Comparison of ENCODE assay signal across 9 mouse cellular contexts in the genomic region with DNA sequence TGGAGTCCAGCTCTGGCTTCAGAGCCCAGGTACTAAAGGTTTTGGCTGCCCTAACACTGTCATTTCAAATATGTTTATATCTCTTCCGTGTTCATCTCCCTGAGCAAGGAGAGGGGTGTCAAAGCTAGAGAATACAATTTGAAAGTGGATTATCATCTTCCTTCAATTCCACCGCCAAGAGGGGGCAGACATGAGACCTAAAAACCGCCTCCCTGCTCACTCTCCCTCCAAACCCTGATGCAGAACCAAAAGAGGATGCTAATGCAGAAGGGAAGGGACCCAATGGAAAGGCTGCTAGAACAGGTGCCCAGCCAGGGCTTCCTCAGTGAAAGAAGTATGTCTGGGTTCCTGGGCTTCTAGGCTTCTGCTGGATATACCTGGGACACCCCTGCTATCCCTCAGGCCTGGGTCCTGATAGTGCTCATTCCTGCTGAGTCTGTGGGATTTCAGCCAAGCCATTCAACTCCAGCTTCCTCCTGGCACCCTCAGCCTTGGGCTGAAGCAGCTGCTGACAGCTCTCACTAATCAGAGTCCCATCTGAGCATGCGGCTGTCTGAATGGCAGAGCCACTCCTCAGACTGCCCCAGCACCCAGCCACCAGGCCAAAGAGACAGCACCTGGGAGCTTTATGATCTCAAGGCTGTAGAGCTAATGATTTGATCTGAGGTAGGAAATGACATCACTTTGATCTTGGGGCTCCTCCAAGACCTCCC. TPM values are rescaled to one million over a fixed set of nuclear protein-coding genes. Genes with fewer than 3 reads are reported as not detected.
DNase-seq lines count a peak whose midpoint lies in the region; ATAC-seq lines count a peak whose summit lies in the region.
"Had no signal": no experiment of that assay in that cellular context is flagged by ENCODE, and none has a peak within 500 bp of the region (broad histone marks: within the 10 kb centered on the region; RNA-seq: fewer than 3 reads in every experiment).

No protein-coding gene starts in this region.

- WGBS in forebrain, embryonic 14.5 days = 28% methylated on average over 4 of the region's 4 CpGs
- 23% methylated on average over 4 of the region's 4 CpGs for WGBS in forebrain, embryonic 16.5 days

- peaks cover 13% of the 10 kb centered on the region for H3K36me3 ChIP-seq in forebrain, embryonic 14.5 days (ENCODE audit: control insufficient read depth, insufficient read depth, low read length)
- H3K36me3 ChIP-seq in forebrain, embryonic 16.5 days (ENCODE audit: control insufficient read depth, insufficient read depth) = 0 out of 2 replicates have a peak, but pooled peaks cover 2% of the 10 kb centered on the region
- H3K36me3 ChIP-seq: liver, embryonic 13.5 days had no signal

- no peak overlapping the region for H3K27ac ChIP-seq in forebrain, embryonic 14.5 days (ENCODE audit: low read depth, low read length)
- no peak overlapping the region; the same call in 1 of the 2 replicates for H3K27ac ChIP-seq in forebrain, embryonic 16.5 days (ENCODE audit: low read length)
- H3K27ac ChIP-seq: liver, embryonic 13.5 days had no signal

- H3K9ac ChIP-seq in forebrain, embryonic 14.5 days (ENCODE audit: low read length) = no peak overlapping the region
- H3K9ac ChIP-seq in forebrain, embryonic 16.5 days (replicated peaks; ENCODE audit: low read depth, low read length) = no peak overlapping the region
- H3K9ac ChIP-seq: liver, embryonic 13.5 days had no signal

- H3K4me1 ChIP-seq in forebrain, embryonic 14.5 days (ENCODE audit: control insufficient read depth, insufficient read depth, low read length) = no peaks in the 10 kb centered on the region; the same call in 1 of the 2 replicates
- H3K4me1 ChIP-seq in forebrain, embryonic 16.5 days (replicated peaks; ENCODE audit: control insufficient read depth, insufficient read depth, low read length) = peaks cover 13% of the 10 kb centered on the region
- H3K4me1 ChIP-seq: liver, embryonic 13.5 days had no signal

- no peak overlapping the region for H3K4me3 ChIP-seq in forebrain, embryonic 14.5 days (ENCODE audit: low read depth, low read length)
- H3K4me3 ChIP-seq in forebrain, embryonic 16.5 days (replicated peaks; ENCODE audit: low read length) = no peak overlapping the region
- H3K4me3 ChIP-seq: liver, embryonic 13.5 days had no signal

- no peaks in the 10 kb centered on the region for H3K27me3 ChIP-seq in forebrain, embryonic 14.5 days (replicated peaks; ENCODE audit: control insufficient read depth, insufficient read depth, low read length)
- no peaks in the 10 kb centered on the region for H3K27me3 ChIP-seq in forebrain, embryonic 16.5 days (replicated peaks; ENCODE audit: control insufficient read depth, insufficient read depth, low read length)

- no peaks in the 10 kb centered on the region for H3K9me3 ChIP-seq in forebrain, embryonic 14.5 days (replicated peaks; ENCODE audit: control insufficient read depth, low read length)
- H3K9me3 ChIP-seq in forebrain, embryonic 16.5 days (ENCODE audit: control insufficient read depth, low read length) = no peaks in the 10 kb centered on the region
- H3K9me3 ChIP-seq: liver, embryonic 13.5 days had no signal

- intact Hi-C loops in left cerebral cortex, postnatal 14 days (cut with DNase I) = no loop called here

- ATAC-seq in forebrain, embryonic 14.5 days = no peak
- no peak for ATAC-seq in forebrain, embryonic 16.5 days

- peak; percentile 37 for DNase-seq in forebrain, embryonic 14.5 days (ENCODE audit: low spot score)
- peak; percentile 52 to 61 for DNase-seq in left cerebral cortex, postnatal 14 days (ENCODE audit: low spot score in 2 of 2)
- no peak for DNase-seq in left cerebral cortex, adult 11 months (ENCODE audit: low spot score)
- peak; percentile 31 for DNase-seq in A20 (ENCODE audit: low read depth, low spot score)
- DNase-seq in cerebellum, adult 9-10 months = peak; percentile 65
- no peak for DNase-seq in embryo, embryonic 10.5 days (ENCODE audit: low spot score)
- DNase-seq in gastrocnemius, postnatal 10 days = no peak
- DNase-seq: liver, embryonic 13.5 days had no signal

- no peak overlapping the region for H3K4me2 ChIP-seq in forebrain, embryonic 14.5 days (ENCODE audit: low read length)
- no peak overlapping the region for H3K4me2 ChIP-seq in forebrain, embryonic 16.5 days (ENCODE audit: low read length)
- H3K4me2 ChIP-seq: liver, embryonic 13.5 days had no signal

RNA-seq across cellular contexts. Expression of a gene that starts 8.2 kb away (rescaled TPM):
- polyA plus RNA-seq in forebrain, embryonic 14.5 days (2014; fragmentation: Nextera tagmentation; extraction: Ambion mirVana) = 8.0 and 8.1 TPM in 2 replicates
- polyA plus RNA-seq in forebrain, embryonic 16.5 days (2015; fragmentation: Nextera tagmentation; extraction: Ambion mirVana) = 4.0 and 4.9 TPM in 2 replicates
- total RNA-seq in left cerebral cortex, postnatal 14 days (2021) = 100 to 1,000 TPM; 155 to 173 TPM
- 1 to 10 TPM; 7.9 to 9.9 TPM for total RNA-seq in gastrocnemius, postnatal 10 days (2021)

RNA-seq across cellular contexts. Expression of a gene that starts 58.6 kb away (rescaled TPM):
- 24.6 and 28.8 TPM in 2 replicates for polyA plus RNA-seq in forebrain, embryonic 14.5 days (2014; fragmentation: Nextera tagmentation; extraction: Ambion mirVana)
- 33.4 and 36.0 TPM in 2 replicates for polyA plus RNA-seq in forebrain, embryonic 16.5 days (2015; fragmentation: Nextera tagmentation; extraction: Ambion mirVana)
- total RNA-seq in left cerebral cortex, postnatal 14 days (2021) = 10 to 100 TPM; 13.2 to 14.6 TPM
- total RNA-seq in gastrocnemius, postnatal 10 days (2021) = 10 to 100 TPM; 23.7 to 33.1 TPM

Comparison
In these comparisons a context has a peak if more than half of its experiments do, and no peak if none do; other contexts are left out.
1. DNase-seq: peak in forebrain, embryonic 14.5 days (single experiment), left cerebral cortex, postnatal 14 days (2 of 2), A20 (single experiment) and cerebellum, adult 9-10 months (single experiment); none in left cerebral cortex, adult 11 months (single experiment), embryo, embryonic 10.5 days (single experiment) and gastrocnemius, postnatal 10 days (single experiment).
2. RNA of a gene that starts 8.2 kb away (total RNA-seq): 155 to 173 TPM in left cerebral cortex, postnatal 14 days; 7.9 to 9.9 TPM in gastrocnemius, postnatal 10 days; every median in the first group is over 10 times any median in the second.